Mouse (Mus musculus) lung, postnatal 10 days (tissue): ENCODE results near the gene Nadk2.

Experiments
- DNase-seq: peaks from one replicate; pipeline ENCODE4 v3.0.0; 2021

Nadk2 gene

GRCm38 (mm10) chr15:9134891-9135507, 63.9 kb downstream of the Nadk2 start:
- peak; percentile 35 for DNase-seq

DNA sequence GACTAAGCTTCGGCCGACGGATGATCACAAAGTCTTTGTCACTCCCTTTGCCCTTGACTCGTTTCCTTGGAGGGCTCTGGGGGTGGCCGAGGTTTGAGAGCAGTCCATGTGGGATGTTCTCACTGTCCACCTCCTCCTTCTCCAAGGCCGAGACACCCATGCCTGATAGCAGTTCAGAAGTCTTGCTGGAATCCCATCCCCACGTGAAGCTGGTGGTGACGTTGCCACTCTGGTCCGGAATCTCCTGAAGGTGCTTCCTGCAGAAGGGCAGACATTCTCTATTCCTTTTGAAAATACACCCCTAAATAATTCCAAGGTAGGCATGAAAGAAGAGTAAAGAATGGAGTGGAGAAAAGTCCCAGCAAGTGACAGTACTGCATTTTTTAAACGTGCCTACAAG, 68.4 kb downstream of the Nadk2 start:
- no peak for DNase-seq

DNA sequence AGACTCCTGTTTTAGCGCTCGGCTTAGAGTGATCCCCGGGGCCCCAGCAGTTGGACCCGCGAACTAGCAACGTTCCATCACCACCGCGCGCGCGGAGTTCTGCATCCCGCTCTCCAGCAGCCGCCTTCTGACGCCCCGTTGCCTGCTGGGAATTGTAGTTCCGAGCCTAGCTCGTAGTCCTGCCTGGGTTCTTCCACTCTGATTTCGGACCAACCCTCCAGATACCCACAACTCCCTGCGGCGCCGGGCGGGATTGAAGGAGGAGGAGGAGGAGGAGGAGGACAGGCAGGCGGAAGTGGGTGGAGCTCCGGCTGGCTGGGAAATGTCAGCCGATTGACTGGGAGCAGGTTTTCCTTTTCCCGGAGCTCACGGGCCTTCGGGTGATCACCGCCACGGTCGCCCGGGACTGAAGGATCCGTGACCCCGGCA, 69.2 kb downstream of the Nadk2 start, which contains the start of gene Lmbrd2:
Gene Lmbrd2 (plus strand): TSS at position 299 of the 429 bp plus-strand sequence.
- DNase-seq = peak; percentile 99

DNA sequence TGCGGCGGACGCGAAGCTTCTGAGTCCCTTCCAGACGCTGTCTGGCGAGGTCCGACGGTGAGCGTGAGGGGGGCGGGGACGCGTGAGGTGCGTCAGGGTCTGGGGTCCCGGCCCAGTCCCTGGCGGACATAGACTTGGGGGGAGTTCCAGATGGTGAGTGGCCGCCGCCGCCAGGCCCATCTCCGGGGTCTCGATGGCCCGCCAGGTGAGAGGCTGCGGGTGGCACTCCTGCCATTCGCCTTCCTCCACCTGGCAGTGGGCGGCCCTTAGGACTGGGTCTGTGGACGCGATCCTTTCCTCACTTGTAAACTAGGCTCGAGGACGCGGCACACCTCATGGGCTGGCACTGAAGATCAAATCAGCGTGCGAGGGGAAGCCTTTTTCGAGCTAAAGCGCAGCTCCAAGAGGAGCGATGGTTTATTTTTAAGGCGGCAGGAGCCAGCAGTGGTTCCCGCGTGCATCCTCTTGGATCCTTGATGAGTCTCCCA, 69.7 kb downstream of the Nadk2 start:
- DNase-seq = no peak

- no peak for DNase-seq
Observed at GRCm38 (mm10) chr15:9155325-9155724, 84.3 kb downstream of the Nadk2 start, which contains the start of gene Skp2. TSS of gene Skp2 (minus strand) at chr15:9155425.
